Mouse (Mus musculus) limb, embryonic 11.5 days (tissue): ENCODE measurements around the gene Icos. TPM values are rescaled to one million over a fixed set of nuclear protein-coding genes. Genes with fewer than 3 reads are reported as not detected.

ENCODE experiments used
- ATAC-seq: fragments of 200-750 bp; cut with Nextera tagmentation; 2 replicates; pipeline ENCODE4 v1.8.0; 2017; ENCODE audit warnings: low read depth; ENCODE audit not compliant: insufficient number of reproducible peaks, low FRiP score, low TSS enrichment
- DNase-seq: peaks from one replicate; pipeline ENCODE4 v3.0.0-alpha.2; 2015; ENCODE audit warnings: low spot score
- H3K27ac ChIP-seq: fragments of 300-500 bp; sonication (generic); replicated peaks from 2 replicates; pipeline ENCODE4 v1.5.1; 2014; ENCODE audit warnings: low read depth, mild to moderate bottlenecking, low read length
- H3K27me3 ChIP-seq: fragments of 300-500 bp; sonication (generic); 2 replicates; pipeline ENCODE4 v1.6.1; 2014; ENCODE audit warnings: mild to moderate bottlenecking, low read length, mixed read lengths; ENCODE audit not compliant: control insufficient read depth, insufficient read depth
- H3K36me3 ChIP-seq: fragments of 300-500 bp; sonication (generic); 2 replicates; pipeline ENCODE4 v1.6.1; 2014; ENCODE audit warnings: mild to moderate bottlenecking, low read length, moderate library complexity, mixed read lengths; ENCODE audit not compliant: control insufficient read depth, insufficient read depth
- H3K4me1 ChIP-seq: fragments of 300-500 bp; sonication (generic); 2 replicates; pipeline ENCODE4 v1.6.1; 2014; ENCODE audit warnings: low read length, mixed read lengths; ENCODE audit not compliant: control insufficient read depth, insufficient read depth
- H3K4me2 ChIP-seq: fragments of 300-500 bp; sonication (generic); 2 replicates; pipeline ENCODE4 v1.6.1; 2014; ENCODE audit warnings: low read depth, mild to moderate bottlenecking, moderate library complexity; ENCODE audit not compliant: severe bottlenecking
- H3K4me3 ChIP-seq: fragments of 300-500 bp; sonication (generic); 2 replicates; pipeline ENCODE4 v1.5.1; 2014; ENCODE audit warnings: low read depth, low read length
- H3K9ac ChIP-seq: fragments of 300-500 bp; sonication (generic); 2 replicates; pipeline ENCODE4 v1.6.1; 2014; ENCODE audit warnings: mild to moderate bottlenecking, low read length
- H3K9me3 ChIP-seq: fragments of 300-500 bp; sonication (generic); 2 replicates; pipeline ENCODE4 v1.6.1; 2016; ENCODE audit warnings: low read length; ENCODE audit not compliant: control insufficient read depth
- WGBS: fragments of 180-500 bp; shearing (Covaris S2); extraction: QIAGEN DNeasy Blood & Tissue Kit; methylation state at CpG from one replicate; pipeline ENCODE4 v1.1.7; 2014; 5-methylcytosine and 5-hydroxymethylcytosine counted together
- polyA plus RNA-seq: library from polyadenylated mRNA; unstranded; fragments of >200 nt; fragmentation: Nextera tagmentation; extraction: Ambion mirVana; gene quantifications from 2 replicates; pipeline ENCODE4 v1.2.1, GENCODE M21; 2014

Gene Icos
- polyA plus RNA-seq, 1 experiment from 2014 or later = 0.07 TPM

DNA sequence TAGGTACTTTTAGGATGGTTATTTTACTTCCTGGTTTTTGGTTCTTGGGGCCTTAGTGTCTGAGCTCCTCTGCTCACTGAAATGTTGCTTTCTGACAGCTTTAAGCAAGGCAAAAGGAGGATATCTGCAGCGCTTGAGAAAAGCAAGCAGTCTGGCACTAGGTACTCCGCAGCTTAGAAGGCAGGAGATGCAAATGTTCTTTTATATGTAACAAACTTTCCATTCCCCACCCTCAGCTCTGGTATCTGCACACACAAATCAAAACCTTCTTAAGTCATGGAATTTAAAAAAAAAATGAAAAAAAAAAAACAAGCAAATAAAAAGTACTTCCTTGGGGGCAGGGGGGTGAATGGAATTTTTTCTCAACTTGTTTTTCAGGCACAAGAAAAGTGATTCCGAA is 3.5 kb upstream of the Icos start:
- no peak for ATAC-seq
- H3K27me3 ChIP-seq = no peaks in the 10 kb centered on the region
- 69% methylated on average over 3 of the region's 3 CpGs for WGBS
- no peak overlapping the region for H3K4me2 ChIP-seq
- DNase-seq = no peak
- H3K36me3 ChIP-seq = no peaks in the 10 kb centered on the region
- H3K4me1 ChIP-seq = no peaks in the 10 kb centered on the region
- H3K4me3 ChIP-seq = no peak overlapping the region
- no peak overlapping the region for H3K9ac ChIP-seq
- no peak overlapping the region for H3K27ac ChIP-seq
- H3K9me3 ChIP-seq = no peaks in the 10 kb centered on the region

DNA sequence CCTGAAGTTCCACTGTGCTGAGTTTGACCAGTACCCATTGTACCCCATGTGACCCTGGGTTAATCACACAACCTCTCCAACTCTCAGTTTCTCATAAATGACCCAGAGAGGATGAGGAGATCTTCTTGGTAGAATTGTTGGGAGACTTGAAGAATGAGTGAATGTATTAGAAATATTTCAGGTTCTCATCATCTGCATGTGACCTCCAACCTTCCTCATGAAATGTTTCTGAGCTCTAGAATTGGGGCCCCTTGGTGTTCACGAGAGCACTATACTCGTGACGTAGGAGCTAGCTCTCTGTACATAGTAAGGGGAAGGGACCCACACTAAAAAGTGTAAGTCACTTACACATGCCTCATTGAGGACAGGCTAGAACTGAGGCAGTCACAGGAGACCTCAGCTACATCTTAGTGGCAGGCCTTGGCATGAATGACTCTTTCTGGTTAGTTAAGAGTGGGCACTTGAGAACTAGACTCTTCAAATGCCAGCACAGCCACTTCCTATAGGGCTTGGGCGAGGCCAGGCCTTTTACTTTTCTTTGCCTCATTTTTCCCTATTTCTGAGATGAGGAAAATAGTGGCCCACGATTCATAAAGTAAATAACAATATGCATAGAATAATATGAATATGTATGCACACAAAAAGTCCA is 2.0 kb upstream of the Icos start:
- Histone ChIP-seq H3K9ac (no peak overlapping the region), H3K9me3 (no peaks in the 10 kb centered on the region), H3K27me3 (no peaks in the 10 kb centered on the region), H3K27ac (no peak overlapping the region), H3K4me1 (no peaks in the 10 kb centered on the region), H3K4me2 (no peak overlapping the region), H3K36me3 (no peaks in the 10 kb centered on the region), H3K4me3 (no peak overlapping the region)
- 87% methylated on average over 5 of the region's 5 CpGs for WGBS
- ATAC-seq (no peak), DNase-seq (no peak)

DNA sequence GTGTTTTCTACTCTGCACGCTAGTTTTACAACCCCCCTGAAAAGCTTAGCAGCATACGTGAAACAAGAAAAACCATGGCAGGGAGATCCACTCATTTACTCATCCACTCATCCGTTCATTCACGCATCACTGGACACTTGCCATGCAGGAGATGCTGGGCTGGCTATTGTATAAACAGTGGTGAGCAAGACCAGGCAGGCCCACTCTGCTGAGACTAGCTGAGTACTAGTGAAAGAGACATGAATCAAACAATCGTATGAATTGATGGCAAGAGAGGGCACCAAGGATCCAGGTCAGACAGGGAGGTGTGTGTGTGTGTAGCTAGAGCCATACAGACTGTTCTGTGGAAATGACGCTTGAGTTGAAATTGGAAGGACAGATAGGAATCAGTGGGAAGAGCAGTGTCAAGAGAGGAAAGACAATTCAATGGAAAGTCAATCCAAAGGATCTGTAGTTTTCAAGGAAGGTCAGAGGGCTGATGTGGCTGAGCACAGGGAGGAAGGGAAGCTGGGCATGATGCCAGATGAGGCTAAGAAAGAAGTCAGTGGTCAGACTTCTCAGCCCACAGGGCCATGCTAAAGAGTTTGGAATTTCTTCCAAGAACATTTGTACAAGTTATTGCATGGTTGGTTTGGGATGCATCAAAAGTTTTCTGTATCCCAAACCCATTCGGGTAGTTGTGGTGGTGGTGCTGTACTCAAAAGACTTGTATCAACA is 1.6 kb downstream of the Icos start:
- no peak overlapping the region for H3K27ac ChIP-seq
- WGBS = 83% methylated on average over 7 of the region's 7 CpGs
- no peak overlapping the region for H3K9ac ChIP-seq
- ATAC-seq (no peak), DNase-seq (no peak)
- no peaks in the 10 kb centered on the region for H3K27me3 ChIP-seq
- no peak overlapping the region for H3K4me3 ChIP-seq
- no peaks in the 10 kb centered on the region for H3K9me3 ChIP-seq
- H3K4me2 ChIP-seq = no peak overlapping the region
- no peaks in the 10 kb centered on the region for H3K4me1 ChIP-seq
- no peaks in the 10 kb centered on the region for H3K36me3 ChIP-seq

DNA sequence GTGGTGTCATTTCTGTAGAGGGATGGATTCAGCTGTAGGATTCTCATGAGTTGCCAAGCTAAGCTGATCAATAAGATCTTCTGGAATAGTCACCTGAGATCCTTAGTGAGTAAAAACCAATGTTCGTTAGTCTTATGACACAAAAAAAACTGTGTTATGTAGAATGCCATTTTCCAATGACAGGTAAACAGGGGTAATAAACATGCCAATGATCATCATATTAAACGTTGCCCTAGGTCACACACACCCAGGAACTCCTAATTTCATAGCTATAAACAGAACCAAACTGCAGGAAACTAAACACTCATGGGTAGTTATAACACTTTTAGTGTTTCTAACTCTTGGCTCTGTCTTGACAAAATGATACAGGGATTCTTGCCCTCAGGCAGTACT is 2.1 kb downstream of the Icos start:
- H3K36me3 ChIP-seq = no peaks in the 10 kb centered on the region
- DNase-seq (no peak), ATAC-seq (no peak)
- H3K27me3 ChIP-seq = no peaks in the 10 kb centered on the region
- no peak overlapping the region for H3K4me2 ChIP-seq
- H3K27ac ChIP-seq = no peak overlapping the region
- no peak overlapping the region for H3K4me3 ChIP-seq
- no peak overlapping the region for H3K9ac ChIP-seq
- H3K9me3 ChIP-seq = no peaks in the 10 kb centered on the region
- 79% methylated on average over 2 of the region's 2 CpGs for WGBS
- H3K4me1 ChIP-seq = no peaks in the 10 kb centered on the region

DNA sequence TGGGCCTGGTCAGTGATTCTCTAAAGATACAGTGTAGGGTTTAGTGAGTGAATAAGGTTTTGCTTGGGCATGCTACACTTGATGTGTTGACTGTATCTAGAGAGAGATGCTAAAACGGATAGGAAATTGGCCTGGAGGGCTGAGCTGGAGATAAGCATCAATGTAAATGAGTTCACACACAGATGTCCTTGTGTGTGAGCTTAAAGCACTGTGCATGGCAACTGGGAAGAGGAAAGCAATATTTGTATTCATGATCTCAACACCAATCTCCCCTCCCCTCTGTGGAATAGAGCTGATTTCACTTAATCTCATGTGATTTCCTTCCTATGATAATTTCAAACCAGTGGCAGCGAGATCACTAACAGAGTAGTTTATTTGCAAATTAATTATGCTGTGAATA is 7.3 kb downstream of the Icos start:
- H3K9ac ChIP-seq = no peak overlapping the region
- H3K27ac ChIP-seq = no peak overlapping the region
- H3K9me3 ChIP-seq = no peaks in the 10 kb centered on the region
- H3K4me3 ChIP-seq = no peak overlapping the region
- ATAC-seq = no peak
- H3K36me3 ChIP-seq = no peaks in the 10 kb centered on the region
- no peaks in the 10 kb centered on the region for H3K27me3 ChIP-seq
- no peaks in the 10 kb centered on the region for H3K4me1 ChIP-seq
- H3K4me2 ChIP-seq = no peak overlapping the region
- no peak for DNase-seq
- 82% methylated on average over 2 of the region's 2 CpGs for WGBS

DNA sequence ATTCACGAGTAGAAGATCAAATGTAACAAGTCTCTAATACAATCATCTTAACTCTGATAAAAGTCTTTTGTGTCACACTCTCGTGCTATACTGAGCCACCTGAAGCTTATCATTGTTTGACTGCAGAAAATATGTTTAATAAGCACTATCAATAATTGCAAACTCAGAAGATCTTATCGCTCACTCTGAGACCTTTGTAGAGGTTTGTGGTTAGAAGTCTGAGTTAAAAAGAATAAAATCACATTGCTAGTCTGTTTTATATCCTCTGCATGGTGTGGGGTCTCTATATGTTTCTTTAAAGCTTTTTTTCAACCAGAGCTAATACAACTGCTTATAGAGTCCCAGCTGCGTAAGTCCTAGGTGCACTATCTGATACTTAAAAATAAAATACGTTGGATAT is 8.4 kb downstream of the Icos start:
- Histone ChIP-seq H3K27me3 (no peaks in the 10 kb centered on the region), H3K27ac (no peak overlapping the region), H3K4me2 (no peak overlapping the region), H3K9ac (no peak overlapping the region), H3K9me3 (no peaks in the 10 kb centered on the region), H3K4me1 (no peaks in the 10 kb centered on the region), H3K4me3 (no peak overlapping the region), H3K36me3 (no peaks in the 10 kb centered on the region)
- DNase-seq = no peak
- 87% methylated on average over 5 of the region's 5 CpGs for WGBS
- ATAC-seq = no peak

DNA sequence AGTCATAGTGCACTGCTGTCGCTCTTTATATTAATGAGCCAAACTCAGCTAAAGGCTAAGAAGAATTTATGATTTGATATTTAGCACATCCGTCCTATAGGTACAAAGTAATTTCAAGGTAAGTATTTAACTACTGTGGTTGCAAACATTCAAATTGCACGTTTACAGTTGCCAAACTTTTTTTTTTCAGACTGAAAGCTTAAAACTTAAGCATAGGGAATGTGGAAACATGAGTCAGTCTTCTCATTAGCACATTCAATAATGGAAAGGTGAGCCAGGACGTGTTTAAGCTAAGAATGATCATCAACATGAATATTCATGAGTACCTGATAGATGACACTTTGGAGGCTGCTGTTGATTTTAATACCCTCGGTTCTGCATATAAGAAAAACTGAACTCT is 11.4 kb downstream of the Icos start:
- ATAC-seq (no peak), DNase-seq (no peak)
- H3K4me3 ChIP-seq = no peak overlapping the region
- H3K36me3 ChIP-seq = no peaks in the 10 kb centered on the region
- no peak overlapping the region for H3K4me2 ChIP-seq
- 0 out of 2 replicates have a peak, but pooled peaks cover 2% of the 10 kb centered on the region for H3K4me1 ChIP-seq
- no peak overlapping the region for H3K27ac ChIP-seq
- H3K9me3 ChIP-seq = no peaks in the 10 kb centered on the region
- 82% methylated on average over 5 of the region's 5 CpGs for WGBS
- no peaks in the 10 kb centered on the region for H3K27me3 ChIP-seq
- no peak overlapping the region for H3K9ac ChIP-seq

DNA sequence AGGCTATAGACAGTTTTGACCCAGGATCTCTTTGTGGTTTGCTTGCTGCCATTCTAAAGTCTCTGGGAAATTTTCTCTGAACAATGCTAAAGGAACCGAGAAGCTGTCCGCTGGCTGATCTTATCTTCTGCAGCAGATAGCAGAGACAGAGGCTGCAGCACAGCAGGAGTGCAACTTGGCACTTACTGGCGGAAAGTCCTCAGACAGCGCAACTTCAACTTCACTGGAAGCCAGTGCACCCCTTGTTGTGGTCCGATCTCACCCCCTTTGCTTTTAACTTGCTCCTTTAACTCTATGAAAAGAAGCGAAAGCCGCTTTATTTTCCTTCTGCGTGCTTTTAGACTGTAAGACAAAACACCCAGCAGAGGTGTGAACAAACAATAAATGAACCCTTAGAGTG is 12.6 kb downstream of the Icos start:
- DNase-seq (no peak), ATAC-seq (no peak)
- H3K9me3 ChIP-seq = no peaks in the 10 kb centered on the region
- H3K27me3 ChIP-seq = no peaks in the 10 kb centered on the region
- H3K36me3 ChIP-seq = no peaks in the 10 kb centered on the region
- no peak overlapping the region for H3K27ac ChIP-seq
- 0 out of 2 replicates have a peak, but pooled peaks cover 2% of the 10 kb centered on the region for H3K4me1 ChIP-seq
- no peak overlapping the region for H3K4me2 ChIP-seq
- no peak overlapping the region for H3K9ac ChIP-seq
- 62% methylated on average over 8 of the region's 8 CpGs for WGBS
- H3K4me3 ChIP-seq = no peak overlapping the region
